Mouse (Mus musculus) lung, adult 2 months (tissue): ENCODE measurements around the gene Frk.

Source experiments
- CTCF ChIP-seq: fragments of 200-500 bp; IDR thresholded peaks from 2 replicates; pipeline ENCODE4 v1.5.1; 2011; ENCODE audit warnings: mild to moderate bottlenecking, low read length, control low read depth; ENCODE audit not compliant: insufficient read depth
- POLR2A ChIP-seq: fragments of 200-500 bp; IDR thresholded peaks from 2 replicates; pipeline ENCODE4 v1.6.1; 2011; ENCODE audit warnings: low read depth, mild to moderate bottlenecking, control low read depth, low read length, borderline replicate concordance; ENCODE audit errors: extremely low read depth

DNA sequence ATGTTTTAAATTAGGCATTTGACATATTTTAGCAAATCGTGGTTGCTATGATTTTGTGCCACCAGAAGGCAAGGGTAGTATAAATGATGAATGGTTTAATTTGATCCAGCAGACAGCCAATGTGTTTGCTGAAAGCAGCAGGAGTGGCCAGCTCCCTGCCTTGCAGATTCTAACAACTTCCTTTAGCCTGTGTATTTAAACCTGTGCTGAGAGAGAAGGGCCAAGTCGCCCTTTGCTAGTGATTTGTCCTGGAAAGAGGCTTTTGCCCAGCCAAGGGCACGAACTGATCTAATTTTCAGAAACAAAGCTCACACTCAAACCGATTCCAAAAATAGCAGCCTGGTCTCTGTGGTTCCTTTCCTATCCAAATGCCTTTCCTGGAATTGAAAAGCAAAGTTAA lies 29.4 kb downstream of the Frk start:
- TF ChIP-seq CTCF, result no peak
- TF ChIP-seq POLR2A, result no peak
